Mouse (Mus musculus) embryonic fibroblast, embryonic 13.5 days (primary cell): Measurements from ENCODE around the gene Abcc4.

ENCODE experiments used
- CTCF ChIP-seq: IDR thresholded peaks from 2 replicates; pipeline ENCODE4 v1.5.1; 2011; ENCODE audit warnings: mild to moderate bottlenecking, control low read depth, low read length, moderate library complexity, borderline replicate concordance; ENCODE audit not compliant: insufficient read depth
- POLR2A ChIP-seq: IDR thresholded peaks from 2 replicates; pipeline ENCODE4 v1.6.1; 2011; ENCODE audit warnings: low read depth, mild to moderate bottlenecking, control low read depth, low read length, moderate library complexity

DNA sequence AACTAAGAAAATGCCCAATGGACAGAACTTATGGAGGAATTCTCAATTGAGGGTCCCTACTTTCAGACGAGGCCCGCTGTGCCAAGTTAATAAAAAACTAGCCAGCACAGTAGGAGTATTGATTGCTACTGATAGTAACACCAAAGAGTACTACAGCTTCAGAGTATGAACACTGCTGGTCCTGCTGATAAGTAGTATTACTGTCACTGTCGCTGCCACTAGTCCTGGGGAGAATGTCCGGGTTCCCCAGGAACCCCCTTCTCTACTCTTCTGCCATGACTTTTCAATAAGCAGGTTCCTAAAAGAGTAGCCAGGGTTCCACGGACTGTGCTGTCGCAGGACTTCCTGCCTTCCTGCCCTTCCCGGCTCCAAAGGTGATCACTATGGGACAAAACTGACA lies 41.4 kb downstream of the Abcc4 start:
- no peak for TF ChIP-seq CTCF
- TF ChIP-seq POLR2A, result no peak
